Mouse (Mus musculus): ENCODE results near the gene Lrrc26. TPM values are rescaled to one million over a fixed set of nuclear protein-coding genes. Genes with fewer than 3 reads are reported as not detected.

The Lrrc26 gene
- polyA plus RNA-seq, 1 experiment from 2014 or later = 0.46 TPM

GRCm38 (mm10) chr2:25297093-25297492 lies 7.4 kb downstream of the Lrrc26 start:
- Histone ChIP-seq H3K27me3 (ENCODE audit: insufficient read depth, low read length) (peaks cover 23% of the 10 kb centered on the region), H3K4me1 (ENCODE audit: insufficient read depth) (no peaks in the 10 kb centered on the region), H3K27ac (ENCODE audit: low read depth) (no peak overlapping the region), H3K9ac (no peak overlapping the region), H3K36me3 (ENCODE audit: insufficient read depth) (no peaks in the 10 kb centered on the region), H3K9me3 (ENCODE audit: low read depth, low read length) (no peaks in the 10 kb centered on the region), H3K4me2 (no peak overlapping the region), H3K4me3 (ENCODE audit: low read depth, low read length) (no peak overlapping the region)
- no peak for ATAC-seq (ENCODE audit: insufficient read depth)
- DNase-seq = no peak
- TF ChIP-seq CTCF (IDR thresholded peaks at IDR 0.05; ENCODE audit: low read depth) = no peak
- WGBS = 74% methylated on average over 8 of the region's 8 CpGs

- Histone ChIP-seq H3K27me3 (ENCODE audit: insufficient read depth, low read length) (peaks cover 13% of the 10 kb centered on the region; the same call in 1 of the 2 replicates), H3K27ac (ENCODE audit: low read depth) (no peak overlapping the region), H3K36me3 (ENCODE audit: insufficient read depth) (no peaks in the 10 kb centered on the region), H3K4me2 (no peak overlapping the region), H3K4me3 (ENCODE audit: low read depth, low read length) (no peak overlapping the region), H3K4me1 (ENCODE audit: insufficient read depth) (no peaks in the 10 kb centered on the region), H3K9ac (no peak overlapping the region), H3K9me3 (ENCODE audit: low read depth, low read length) (no peaks in the 10 kb centered on the region)
- TF ChIP-seq CTCF (IDR thresholded peaks at IDR 0.05; ENCODE audit: low read depth) = no peak
- DNase-seq (no peak), ATAC-seq (ENCODE audit: insufficient read depth) (no peak)
- 68% methylated on average over 10 of the region's 10 CpGs for WGBS
These were observed 8.3 kb downstream of the Lrrc26 start for GRCm38 (mm10) chr2:25298046-25298445.

DNA sequence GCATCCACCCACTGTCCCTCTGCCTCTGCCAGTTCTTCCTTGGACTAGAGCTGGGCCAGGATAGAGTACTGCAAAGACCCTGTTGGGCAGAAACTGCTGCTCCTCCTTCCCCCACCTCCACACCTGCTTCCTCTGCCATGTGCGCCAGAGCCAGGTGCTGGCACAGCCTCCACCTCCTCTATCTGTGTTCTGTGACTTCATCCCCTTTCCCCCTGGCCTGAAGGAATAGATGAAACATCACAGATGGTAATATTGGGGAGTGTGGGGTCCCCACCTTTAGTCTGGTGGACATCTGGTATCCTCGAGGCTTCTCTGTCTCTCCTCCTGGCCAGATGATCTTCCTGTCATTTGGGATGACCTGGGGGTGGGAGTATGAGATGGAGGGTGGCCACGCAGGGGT lies 13.7 kb downstream of the Lrrc26 start:
- no peak for DNase-seq
- Histone ChIP-seq H3K27me3 (ENCODE audit: insufficient read depth, low read length) (peaks cover 14% of the 10 kb centered on the region), H3K9ac (no peak overlapping the region), H3K27ac (ENCODE audit: low read depth) (no peak overlapping the region), H3K4me3 (ENCODE audit: low read depth, low read length) (no peak overlapping the region), H3K36me3 (ENCODE audit: insufficient read depth) (no peaks in the 10 kb centered on the region), H3K4me2 (no peak overlapping the region), H3K4me1 (ENCODE audit: insufficient read depth) (no peaks in the 10 kb centered on the region), H3K9me3 (ENCODE audit: low read depth, low read length) (no peaks in the 10 kb centered on the region)
- TF ChIP-seq CTCF (IDR thresholded peaks at IDR 0.05; ENCODE audit: low read depth) = no peak
- no peak for ATAC-seq (ENCODE audit: insufficient read depth)
- 63% methylated on average over 3 of the region's 3 CpGs for whole genome bisulfite sequencing

- DNase-seq = no peak
- Histone ChIP-seq H3K4me3 (ENCODE audit: low read depth, low read length) (no peak overlapping the region), H3K9me3 (ENCODE audit: low read depth, low read length) (no peaks in the 10 kb centered on the region), H3K27me3 (ENCODE audit: insufficient read depth, low read length) (peaks cover 14% of the 10 kb centered on the region), H3K27ac (ENCODE audit: low read depth) (no peak overlapping the region), H3K4me1 (ENCODE audit: insufficient read depth) (no peaks in the 10 kb centered on the region), H3K36me3 (ENCODE audit: insufficient read depth) (no peaks in the 10 kb centered on the region), H3K4me2 (peak overlapping the region; percentile 74), H3K9ac (no peak overlapping the region)
- TF ChIP-seq CTCF (IDR thresholded peaks at IDR 0.05; ENCODE audit: low read depth) = no peak
- WGBS = 65% methylated on average over 7 of the region's 7 CpGs
- no peak for ATAC-seq (ENCODE audit: insufficient read depth)
These were observed 14.4 kb downstream of the Lrrc26 start for GRCm38 (mm10) chr2:25303931-25304656.

GRCm38 (mm10) chr2:25304657-25305541 lies 15.2 kb downstream of the Lrrc26 start:
- DNase-seq (peak; percentile 75), ATAC-seq (ENCODE audit: insufficient read depth) (peak; percentile 86)
- Histone ChIP-seq H3K9me3 (ENCODE audit: low read depth, low read length) (no peaks in the 10 kb centered on the region), H3K4me1 (ENCODE audit: insufficient read depth) (no peaks in the 10 kb centered on the region), H3K4me3 (ENCODE audit: low read depth, low read length) (peak overlapping the region; percentile 41), H3K36me3 (ENCODE audit: insufficient read depth) (no peaks in the 10 kb centered on the region), H3K27ac (ENCODE audit: low read depth) (no peak overlapping the region), H3K4me2 (peak overlapping the region; percentile 74), H3K27me3 (ENCODE audit: insufficient read depth, low read length) (peaks cover 14% of the 10 kb centered on the region), H3K9ac (peak overlapping the region; percentile 47)
- WGBS = 1% methylated on average over 45 of the region's 45 CpGs
- no peak for TF ChIP-seq CTCF (IDR thresholded peaks at IDR 0.05; ENCODE audit: low read depth)

DNA sequence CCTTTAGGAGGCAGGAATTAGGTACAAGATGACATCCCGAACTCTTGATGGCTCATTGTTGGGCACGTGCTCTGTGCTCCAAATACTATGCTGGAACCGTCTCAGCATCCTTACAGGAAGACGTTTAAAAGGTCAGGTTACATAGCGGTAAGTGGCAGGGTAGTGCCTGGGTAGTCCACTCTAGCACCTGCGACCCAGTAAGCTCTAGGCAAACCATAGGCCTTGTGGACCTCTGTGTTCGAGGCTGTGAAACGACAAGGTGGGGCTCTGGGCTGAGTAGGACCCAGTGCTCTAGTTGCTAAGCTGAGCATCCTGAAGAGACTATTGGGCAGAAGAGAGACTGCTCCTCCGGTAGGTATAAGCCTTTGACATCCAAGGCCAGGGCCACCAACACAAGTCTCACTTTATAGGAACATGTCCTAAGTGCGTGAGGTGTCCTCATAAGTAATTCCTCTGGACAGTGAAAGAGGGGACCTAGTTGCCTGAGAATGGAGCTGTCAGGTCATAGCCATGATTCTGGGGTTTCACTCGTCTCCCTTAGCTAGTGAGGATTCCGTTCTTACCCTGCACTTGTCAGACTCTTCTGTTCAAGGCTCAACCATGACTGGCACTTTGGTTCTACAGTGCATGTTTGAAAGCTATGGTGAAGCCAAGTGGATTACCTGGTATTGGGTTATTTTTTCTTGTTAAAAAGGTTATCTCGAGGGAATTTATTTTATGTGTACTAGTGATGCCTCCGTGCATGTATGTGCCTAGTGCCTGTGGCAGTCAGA lies 16.1 kb downstream of the Lrrc26 start:
- WGBS = 45% methylated on average over 14 of the region's 14 CpGs
- H3K36me3 ChIP-seq (ENCODE audit: insufficient read depth) = no peaks in the 10 kb centered on the region
- no peaks in the 10 kb centered on the region for H3K9me3 ChIP-seq (ENCODE audit: low read depth, low read length)
- H3K4me2 ChIP-seq = peak overlapping the region; percentile 74
- ATAC-seq (ENCODE audit: insufficient read depth) (no peak), DNase-seq (no peak)
- no peaks in the 10 kb centered on the region for H3K4me1 ChIP-seq (ENCODE audit: insufficient read depth)
- H3K27me3 ChIP-seq (ENCODE audit: insufficient read depth, low read length) = peaks cover 22% of the 10 kb centered on the region
- H3K27ac ChIP-seq (ENCODE audit: low read depth) = no peak overlapping the region
- peak overlapping the region; percentile 41 for H3K4me3 ChIP-seq (ENCODE audit: low read depth, low read length)
- peak overlapping the region; percentile 47; the same call in 1 of the 2 replicates for H3K9ac ChIP-seq
- TF ChIP-seq CTCF (IDR thresholded peaks at IDR 0.05; ENCODE audit: low read depth) = no peak

All from lung, embryonic 14.5 days (tissue).